Mouse (Mus musculus): ENCODE results near the gene Ccn5.

The Ccn5 gene

DNA sequence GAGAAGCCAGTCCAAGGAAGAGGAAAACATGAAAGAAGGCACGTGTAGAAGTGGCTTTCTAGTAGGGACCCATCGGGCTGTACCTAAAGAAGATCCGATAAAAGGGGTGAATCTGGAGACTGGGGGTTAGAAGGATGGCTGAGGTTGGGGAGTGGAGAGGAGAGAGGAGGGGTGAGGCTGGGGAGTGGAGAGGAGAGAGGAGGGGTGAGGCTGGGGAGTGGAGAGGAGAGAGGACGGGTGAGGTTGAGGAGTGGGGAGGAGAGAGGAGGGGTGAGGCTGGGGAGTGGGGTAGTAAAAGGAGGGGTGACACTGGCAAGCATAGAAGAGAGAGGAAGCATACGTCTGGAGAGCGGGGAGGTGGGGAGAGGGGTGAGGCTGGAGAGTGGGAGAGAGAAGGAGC is 36.6 kb downstream of the Ccn5 start:
- DNase-seq, result no peak

DNA sequence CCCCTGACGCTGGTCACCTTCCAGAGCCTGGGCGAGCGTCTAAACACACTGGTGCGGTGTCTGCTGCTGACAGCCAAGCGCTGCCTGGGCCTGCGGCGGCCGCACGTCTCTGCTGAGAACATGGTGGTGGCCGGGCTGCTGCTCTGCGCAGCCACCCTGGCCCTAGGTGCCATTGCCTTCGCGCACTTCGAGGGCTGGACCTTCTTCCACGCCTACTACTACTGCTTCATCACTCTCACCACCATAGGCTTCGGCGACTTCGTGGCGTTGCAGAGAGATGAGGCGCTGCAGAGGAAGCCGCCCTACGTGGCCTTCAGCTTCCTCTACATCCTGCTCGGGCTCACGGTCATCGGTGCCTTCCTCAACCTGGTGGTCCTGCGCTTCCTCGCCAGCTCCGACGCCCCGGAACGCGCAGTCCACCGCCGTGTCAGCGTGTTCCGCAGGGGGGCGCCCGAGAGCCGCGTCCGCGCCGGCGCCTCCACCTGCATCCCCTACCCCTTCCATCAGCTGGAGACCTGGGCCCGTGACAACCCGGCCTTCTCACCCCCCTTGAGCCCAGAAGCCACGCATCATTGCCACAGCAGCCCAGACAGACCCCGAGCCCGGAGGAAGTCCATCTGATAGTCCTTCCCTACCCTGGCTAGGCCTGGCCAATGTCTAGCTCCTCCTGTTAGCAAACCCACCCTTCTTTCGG is 37.7 kb downstream of the Ccn5 start:
- DNase-seq, result peak; percentile 79

- no peak for DNase-seq
Observed at GRCm38 (mm10) chr2:163865311-163865710, 44.6 kb downstream of the Ccn5 start.

GRCm38 (mm10) chr2:163866061-163866460 is 45.4 kb downstream of the Ccn5 start:
- DNase-seq, result no peak

GRCm38 (mm10) chr2:163869783-163870182 is 49.1 kb downstream of the Ccn5 start:
- no peak for DNase-seq

GRCm38 (mm10) chr2:163871266-163871665 is 50.6 kb downstream of the Ccn5 start:
- no peak for DNase-seq

GRCm38 (mm10) chr2:163871906-163872305 is 51.2 kb downstream of the Ccn5 start:
- DNase-seq, result no peak

DNA sequence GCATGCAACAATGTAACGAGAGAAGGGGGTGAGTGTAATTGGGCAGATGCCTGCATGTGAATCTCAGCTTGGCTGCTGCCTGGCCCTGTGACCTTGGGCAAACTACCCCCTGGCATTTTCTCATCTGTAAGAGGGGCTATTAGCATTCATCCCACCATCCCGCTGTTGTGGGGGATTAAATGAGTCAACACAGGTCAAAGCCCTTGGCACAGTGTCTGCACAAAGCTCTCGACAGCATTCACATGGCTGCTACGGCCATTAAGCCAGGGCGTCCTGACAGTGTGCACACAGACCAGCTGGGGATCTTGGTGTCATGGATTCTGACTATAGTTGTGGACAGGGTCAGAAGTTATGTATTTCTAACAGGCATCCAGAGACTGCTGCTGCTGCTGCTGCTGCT is 54.2 kb downstream of the Ccn5 start:
- DNase-seq, result no peak

DNA sequence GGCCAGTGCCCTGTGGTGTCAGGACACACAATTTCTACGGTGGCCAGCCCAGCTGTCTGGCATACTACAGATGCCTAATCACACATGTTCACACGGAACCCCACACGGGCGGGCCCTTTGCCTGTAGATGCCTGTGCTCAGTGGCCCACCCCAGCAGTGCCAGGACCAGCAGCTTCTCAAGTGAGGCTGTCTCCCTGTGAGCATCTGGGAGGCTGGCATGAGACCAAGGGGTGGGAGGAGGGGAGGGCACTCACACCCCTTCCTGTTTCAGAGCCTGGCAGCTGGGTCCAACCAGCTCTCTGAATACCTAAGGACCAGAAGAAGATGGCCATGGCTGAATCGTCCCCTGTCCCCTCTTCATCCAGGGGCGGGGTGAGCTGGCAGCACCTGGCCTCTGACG is 54.8 kb downstream of the Ccn5 start:
- DNase-seq, result peak; percentile 55

- DNase-seq, result no peak
Observed at GRCm38 (mm10) chr2:163876830-163877498, 56.3 kb downstream of the Ccn5 start.

DNA sequence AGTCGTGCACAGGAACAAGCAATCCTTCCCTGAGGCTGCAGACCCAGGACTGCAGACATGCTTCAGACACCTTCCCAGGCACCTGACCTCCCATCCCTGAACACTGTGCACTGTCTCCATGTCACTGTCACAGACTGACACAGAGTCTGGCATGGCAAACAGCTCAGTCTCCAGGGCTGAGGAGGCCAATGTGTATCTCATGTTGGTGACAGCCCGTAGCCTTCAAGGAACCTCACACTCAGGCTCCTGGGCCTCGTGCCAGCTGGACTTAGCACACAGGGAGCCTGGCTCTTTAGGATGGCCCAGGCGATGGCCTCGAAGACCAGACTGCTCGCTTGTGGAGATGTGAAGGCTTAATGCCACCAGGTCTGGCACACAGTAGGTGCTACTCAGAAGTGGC is 60.2 kb downstream of the Ccn5 start:
- peak; percentile 44 for DNase-seq

Data from right cerebral cortex, postnatal 4 days (tissue).